Mouse (Mus musculus): ENCODE measurements at regions not wholly inside any gene's neighbourhood (a gene's known extent, or its start where the extent isn't known, plus 50 kb on each side); places are given as distances from the start of the nearest gene placed in this dataset.

- TF ChIP-seq FLI1 (IDR thresholded peaks at IDR 0.05; ENCODE audit: low read length) (no peak), GATA1 (IDR thresholded peaks at IDR 0.05; ENCODE audit: borderline replicate concordance, low read length) (no peak)
These were observed 85.8 kb upstream of the Nckap5 start for GRCm38 (mm10) chr1:126916369-126916768.
